Mouse (Mus musculus) lung, embryonic 14.5 days (tissue): Measurements from ENCODE around the gene Synj2. TPM values are rescaled to one million over a fixed set of nuclear protein-coding genes. Genes with fewer than 3 reads are reported as not detected.
A peak's percentile ranks its signal among the peaks of the same experiment; 100 is the strongest.

Experiments
- ATAC-seq: fragments of 200-750 bp; cut with Nextera tagmentation; 2 replicates; pipeline ENCODE4 v1.8.0; 2017; ENCODE audit warnings: mild to moderate bottlenecking, moderate TSS enrichment, moderate library complexity; ENCODE audit not compliant: insufficient read depth
- DNase-seq: peaks from one replicate; pipeline ENCODE4 v3.0.0-alpha.2; 2015
- H3K27ac ChIP-seq: fragments of 300-500 bp; sonication (generic); 2 replicates; pipeline ENCODE4 v1.5.1; 2014; ENCODE audit warnings: low read depth, mild to moderate bottlenecking, moderate library complexity
- H3K27me3 ChIP-seq: fragments of 300-500 bp; sonication (generic); 2 replicates; pipeline ENCODE4 v1.6.1; 2014; ENCODE audit warnings: low read length, control low read depth; ENCODE audit not compliant: insufficient read depth
- H3K36me3 ChIP-seq: fragments of 300-500 bp; sonication (generic); 2 replicates; pipeline ENCODE4 v1.6.1; 2014; ENCODE audit warnings: control low read depth; ENCODE audit not compliant: insufficient read depth
- H3K4me1 ChIP-seq: fragments of 300-500 bp; sonication (generic); 2 replicates; pipeline ENCODE4 v1.6.1; 2014; ENCODE audit warnings: antibody characterized with exemption, control low read depth; ENCODE audit not compliant: insufficient read depth
- H3K4me2 ChIP-seq: fragments of 300-500 bp; sonication (generic); 2 replicates; pipeline ENCODE4 v1.6.1; 2014; ENCODE audit warnings: mild to moderate bottlenecking
- H3K4me3 ChIP-seq: fragments of 300-500 bp; sonication (generic); 2 replicates; pipeline ENCODE4 v1.5.1; 2014; ENCODE audit warnings: low read depth, low read length
- H3K9ac ChIP-seq: fragments of 300-500 bp; sonication (generic); 2 replicates; pipeline ENCODE4 v1.6.1; 2014
- H3K9me3 ChIP-seq: fragments of 300-500 bp; sonication (generic); 2 replicates; pipeline ENCODE4 v1.6.1; 2016; ENCODE audit warnings: low read depth, low read length, control low read depth
- CTCF ChIP-seq: IDR thresholded peaks from 2 replicates; pipeline ENCODE4 v1.5.1; 2016; ENCODE audit warnings: antibody characterized with exemption, low read depth
- WGBS: fragments of 180-500 bp; shearing (Covaris S2); extraction: QIAGEN DNeasy Blood & Tissue Kit; methylation state at CpG from one replicate; pipeline ENCODE4 v1.1.7; 2014; 5-methylcytosine and 5-hydroxymethylcytosine counted together
- polyA plus RNA-seq: library from polyadenylated mRNA; unstranded; fragments of >200 nt; fragmentation: Nextera tagmentation; extraction: Ambion mirVana; gene quantifications from 2 replicates; pipeline ENCODE4 v1.2.1, GENCODE M21; 2014

The Synj2 gene
- polyA plus RNA-seq, 1 experiment from 2014 or later = 3.6 TPM

DNA sequence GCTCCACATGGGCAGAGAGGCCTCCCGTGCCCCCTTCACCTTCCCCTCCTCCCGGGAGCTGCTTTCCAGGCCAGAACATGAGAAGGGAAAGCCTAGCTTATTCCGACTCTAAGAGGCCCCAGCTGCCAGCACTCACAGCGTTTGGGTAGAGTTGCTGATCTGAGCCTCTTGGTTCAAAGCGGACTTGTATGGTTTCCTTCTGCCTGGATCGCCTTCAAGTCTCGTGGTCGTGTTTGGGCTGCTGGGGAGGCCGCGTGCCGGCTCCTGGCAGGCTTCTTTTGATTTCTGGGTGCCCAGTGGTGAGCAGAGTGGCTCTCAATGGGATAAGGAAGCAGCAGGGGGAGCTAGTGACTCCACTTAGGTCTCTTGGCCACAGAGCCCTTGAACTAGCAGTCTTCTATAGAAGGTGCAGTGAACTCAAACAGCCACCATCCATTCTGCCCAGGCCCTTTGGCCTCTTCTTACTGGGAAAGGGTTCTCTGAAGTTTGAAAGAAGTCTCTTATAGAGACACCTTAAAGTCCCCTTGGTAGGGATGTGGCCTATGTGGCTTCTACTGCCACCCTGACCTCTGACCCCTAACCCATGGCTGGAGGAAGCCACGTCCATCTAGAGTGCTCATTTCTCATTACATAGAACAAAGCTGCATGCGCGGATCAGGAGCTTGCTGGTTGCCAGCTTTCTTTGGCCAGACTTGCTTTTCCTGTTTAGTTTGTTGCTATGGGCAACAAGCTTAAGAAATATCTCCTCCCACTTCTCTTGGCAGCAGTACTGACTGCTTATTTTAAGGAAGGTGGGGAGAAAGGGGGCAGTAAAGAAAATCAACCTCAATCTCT lies 64.8 kb downstream of the Synj2 start:
- Histone ChIP-seq H3K4me1 (peaks cover 24% of the 10 kb centered on the region), H3K27ac (peak overlapping the region; percentile 92), H3K4me3 (no peak overlapping the region), H3K9me3 (no peaks in the 10 kb centered on the region), H3K4me2 (peak overlapping the region; percentile 41), H3K36me3 (no peaks in the 10 kb centered on the region), H3K9ac (peak overlapping the region; percentile 17; the same call in 1 of the 2 replicates), H3K27me3 (no peaks in the 10 kb centered on the region)
- ATAC-seq (peak; percentile 88), DNase-seq (peak; percentile 95)
- 0 out of 2 replicates have a peak, but pooled peaks have one; percentile 28 for TF ChIP-seq CTCF
- 20% methylated on average over 14 of the region's 14 CpGs for WGBS

- no peak overlapping the region for H3K4me2 ChIP-seq
- DNase-seq = peak; percentile 23
- no peaks in the 10 kb centered on the region for H3K36me3 ChIP-seq
- H3K4me3 ChIP-seq = no peak overlapping the region
- H3K9ac ChIP-seq = no peak overlapping the region
- H3K27me3 ChIP-seq = no peaks in the 10 kb centered on the region
- no peaks in the 10 kb centered on the region for H3K9me3 ChIP-seq
- WGBS = 82% methylated on average over 5 of the region's 5 CpGs
- peaks cover 21% of the 10 kb centered on the region for H3K4me1 ChIP-seq
- no peak for TF ChIP-seq CTCF
- no peak overlapping the region for H3K27ac ChIP-seq
- ATAC-seq = peak; percentile 6; the same call in 1 of the 2 replicates
Measured at GRCm38 (mm10) chr17:6007101-6007780, 66.2 kb downstream of the Synj2 start.

DNA sequence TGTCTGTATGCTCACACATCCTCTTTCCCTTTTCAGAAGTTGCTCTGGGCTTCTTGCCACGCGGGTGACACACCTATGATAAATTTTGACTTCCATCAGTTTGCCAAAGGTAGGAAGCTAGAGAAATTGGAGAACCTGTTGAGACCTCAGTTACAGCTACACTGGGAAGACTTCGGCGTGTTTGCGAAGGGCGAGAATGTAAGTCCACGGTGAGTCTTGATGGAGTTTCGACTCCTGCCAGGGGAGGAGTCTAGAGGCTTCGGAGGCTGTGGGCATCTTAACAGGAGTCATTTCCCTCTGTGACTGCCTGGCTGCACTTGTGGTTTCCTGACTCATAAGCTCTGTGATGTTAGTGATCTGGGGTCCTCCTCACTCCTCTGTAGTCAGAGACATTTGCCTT lies 66.8 kb downstream of the Synj2 start:
- no peak for TF ChIP-seq CTCF
- Histone ChIP-seq H3K9me3 (no peaks in the 10 kb centered on the region), H3K4me3 (no peak overlapping the region), H3K4me1 (peaks cover 21% of the 10 kb centered on the region), H3K9ac (no peak overlapping the region), H3K4me2 (no peak overlapping the region), H3K27ac (no peak overlapping the region), H3K27me3 (no peaks in the 10 kb centered on the region), H3K36me3 (no peaks in the 10 kb centered on the region)
- 81% methylated on average over 9 of the region's 9 CpGs for WGBS
- no peak for DNase-seq
- no peak for ATAC-seq

GRCm38 (mm10) chr17:6008590-6008989 lies 67.5 kb downstream of the Synj2 start:
- Histone ChIP-seq H3K9ac (no peak overlapping the region; the same call in 1 of the 2 replicates), H3K4me1 (peaks cover 21% of the 10 kb centered on the region), H3K4me2 (no peak overlapping the region), H3K27ac (no peak overlapping the region), H3K9me3 (no peaks in the 10 kb centered on the region), H3K4me3 (no peak overlapping the region), H3K27me3 (no peaks in the 10 kb centered on the region), H3K36me3 (no peaks in the 10 kb centered on the region)
- ATAC-seq (no peak), DNase-seq (peak; percentile 57)
- 58% methylated on average over 11 of the region's 11 CpGs for WGBS
- no peak for TF ChIP-seq CTCF

DNA sequence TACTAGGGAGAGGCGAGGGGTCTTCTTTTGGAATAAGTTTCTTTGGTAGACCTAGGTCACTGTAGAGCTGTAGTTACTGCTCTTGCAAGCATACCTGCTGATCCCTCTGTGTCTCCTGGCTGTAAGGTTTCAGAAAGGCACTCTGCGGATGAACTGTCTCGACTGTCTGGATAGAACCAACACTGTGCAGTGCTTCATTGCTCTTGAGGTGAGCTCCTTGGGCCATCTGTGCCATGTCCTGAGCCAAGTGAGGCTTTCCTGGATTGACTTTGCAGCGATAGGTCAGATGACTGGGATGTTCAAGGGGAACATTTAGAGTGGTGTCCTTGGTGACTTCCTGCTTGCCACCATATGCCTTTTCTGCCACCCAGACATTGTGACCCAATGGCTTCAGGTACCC lies 68.5 kb downstream of the Synj2 start:
- no peak overlapping the region for H3K4me3 ChIP-seq
- no peaks in the 10 kb centered on the region for H3K27me3 ChIP-seq
- H3K27ac ChIP-seq = no peak overlapping the region
- peaks cover 21% of the 10 kb centered on the region for H3K4me1 ChIP-seq
- H3K9ac ChIP-seq = no peak overlapping the region
- H3K36me3 ChIP-seq = no peaks in the 10 kb centered on the region
- no peak overlapping the region for H3K4me2 ChIP-seq
- 92% methylated on average over 4 of the region's 4 CpGs for WGBS
- no peak for ATAC-seq
- no peak for DNase-seq
- no peak for TF ChIP-seq CTCF
- H3K9me3 ChIP-seq = no peaks in the 10 kb centered on the region

DNA sequence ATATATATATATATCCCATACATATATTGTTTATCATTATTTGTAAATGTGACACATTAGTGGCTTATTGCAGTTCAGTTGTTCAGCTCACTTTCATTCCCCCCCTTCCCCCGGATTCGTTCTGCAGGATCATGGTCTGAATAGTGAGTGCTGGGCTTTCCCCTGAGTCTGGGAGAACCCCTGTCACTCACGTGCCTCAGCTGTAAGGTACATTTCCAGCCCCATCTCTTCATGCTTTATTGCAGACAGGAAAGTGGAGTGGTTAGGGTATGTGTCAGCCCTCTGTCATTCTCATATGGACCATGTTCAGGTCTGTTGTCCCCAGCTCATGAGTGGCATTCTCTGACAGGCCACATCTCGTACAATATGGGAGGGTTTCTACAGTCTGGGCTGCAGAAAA lies 72.0 kb downstream of the Synj2 start:
- no peak for ATAC-seq
- no peaks in the 10 kb centered on the region for H3K9me3 ChIP-seq
- no peak for DNase-seq
- no peak overlapping the region for H3K4me3 ChIP-seq
- no peaks in the 10 kb centered on the region for H3K36me3 ChIP-seq
- no peaks in the 10 kb centered on the region for H3K27me3 ChIP-seq
- no peak overlapping the region for H3K4me2 ChIP-seq
- WGBS = 73% methylated on average over 4 of the region's 4 CpGs
- TF ChIP-seq CTCF = no peak
- no peak overlapping the region for H3K9ac ChIP-seq
- H3K27ac ChIP-seq = no peak overlapping the region
- H3K4me1 ChIP-seq = no peaks in the 10 kb centered on the region

DNA sequence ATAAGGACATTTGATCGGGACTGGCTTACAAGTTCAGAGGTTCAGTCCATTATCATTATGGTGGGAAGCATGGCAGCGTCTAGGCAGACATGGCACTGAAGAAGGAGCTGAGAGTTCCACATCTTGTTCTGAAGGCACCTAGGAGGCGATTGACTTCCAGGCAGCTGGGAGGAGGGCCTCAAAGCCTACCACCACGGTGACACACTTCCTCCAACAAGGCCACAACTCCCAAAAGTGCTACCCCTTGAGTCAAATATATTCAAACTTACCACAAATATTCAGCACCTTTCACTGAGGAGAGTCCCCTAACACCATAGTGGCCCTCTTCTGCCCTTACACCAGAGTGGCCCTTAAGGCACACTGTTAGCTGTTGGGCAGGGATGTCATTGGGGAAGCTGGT lies 73.9 kb downstream of the Synj2 start:
- Histone ChIP-seq H3K4me2 (no peak overlapping the region), H3K9me3 (no peaks in the 10 kb centered on the region), H3K27ac (no peak overlapping the region), H3K4me3 (no peak overlapping the region), H3K4me1 (no peaks in the 10 kb centered on the region), H3K9ac (no peak overlapping the region), H3K36me3 (no peaks in the 10 kb centered on the region), H3K27me3 (no peaks in the 10 kb centered on the region)
- no peak for DNase-seq
- no peak for ATAC-seq
- no peak for TF ChIP-seq CTCF
- 84% methylated on average over 4 of the region's 4 CpGs for WGBS
